Mouse (Mus musculus) MEL (cell line): Measurements from ENCODE around the gene Ripor2. TPM values are rescaled to one million over a fixed set of nuclear protein-coding genes. Genes with fewer than 3 reads are reported as not detected.

Source experiments
- DNase-seq: peaks from one replicate; pipeline ENCODE4 v3.0.0; 2011; ENCODE audit warnings: low read depth, low spot score
- H3K27ac ChIP-seq: 2 replicates; pipeline ENCODE4 v1.5.1; 2012; ENCODE audit warnings: low read depth, mild to moderate bottlenecking, control low read depth, low read length, moderate library complexity; ENCODE audit not compliant: control insufficient read depth
- H3K27me3 ChIP-seq, 2 experiments: fragments of 150-350 bp in 1 of 2; sonication (generic) in 1 of 2; 2 replicates each; pipeline ENCODE4 v1.6.1; 2012; ENCODE audit warnings: low read length in 2 of 2, mild to moderate bottlenecking in 2 of 2, improper control_type of control experiment in 1 of 2, moderate library complexity in 1 of 2; ENCODE audit not compliant: insufficient read depth in 2 of 2, control insufficient read depth in 1 of 2
- H3K36me3 ChIP-seq, 2 experiments: 2 replicates each; pipeline ENCODE4 v1.6.1; 2012 to 2014; ENCODE audit warnings: low read length in 2 of 2, improper control_type of control experiment in 1 of 2, inconsistent platforms in 1 of 2, mild to moderate bottlenecking in 1 of 2; ENCODE audit not compliant: insufficient read depth in 2 of 2, control insufficient read depth in 1 of 2
- H3K4me1 ChIP-seq, 2 experiments: fragments of 150-350 bp in 1 of 2; sonication (generic) in 1 of 2; 2 replicates each; pipeline ENCODE4 v1.6.1; 2012; ENCODE audit warnings: low read length in 2 of 2, improper control_type of control experiment in 1 of 2, mild to moderate bottlenecking in 1 of 2; ENCODE audit not compliant: insufficient read depth in 2 of 2, control insufficient read depth in 1 of 2
- H3K4me3 ChIP-seq, 2 experiments: fragments of 150-350 bp in 1 of 2; sonication (generic) in 1 of 2; 2 replicates each; pipeline ENCODE4 v1.5.1; 2012; ENCODE audit warnings: low read depth in 2 of 2, low read length in 2 of 2, mild to moderate bottlenecking in 2 of 2, moderate library complexity in 2 of 2, control low read depth in 1 of 2, improper control_type of control experiment in 1 of 2; ENCODE audit not compliant: control insufficient read depth in 1 of 2, insufficient read depth in 1 of 2
- H3K79me2 ChIP-seq: 2 replicates; pipeline ENCODE4 v1.6.1; 2012; ENCODE audit warnings: mild to moderate bottlenecking, low read length, moderate library complexity; ENCODE audit not compliant: control insufficient read depth, poor library complexity, insufficient read depth
- H3K9ac ChIP-seq: 2 replicates; pipeline ENCODE4 v1.6.1; 2012; ENCODE audit warnings: low read depth, mild to moderate bottlenecking, control low read depth, low read length, moderate library complexity; ENCODE audit not compliant: control insufficient read depth, poor library complexity, severe bottlenecking
- H3K9me3 ChIP-seq: fragments of 150-350 bp; sonication (generic); replicated peaks from 2 replicates; pipeline ENCODE4 v1.6.1; 2012; ENCODE audit warnings: mild to moderate bottlenecking, low read length, improper control_type of control experiment, moderate library complexity; ENCODE audit not compliant: insufficient read depth
- CHD1 ChIP-seq: IDR thresholded peaks from 2 replicates; pipeline ENCODE4 v1.6.1; 2012; ENCODE audit warnings: low read depth, mild to moderate bottlenecking, inconsistent platforms, low read length, improper control_type of control experiment
- CHD2 ChIP-seq: IDR thresholded peaks from 2 replicates; pipeline ENCODE4 v1.6.1; 2011; ENCODE audit warnings: low read length, improper control_type of control experiment
- ELF1 ChIP-seq: IDR thresholded peaks from 2 replicates; pipeline ENCODE4 v1.6.1; 2014; ENCODE audit warnings: low read depth, mild to moderate bottlenecking, inconsistent platforms, low read length, improper control_type of control experiment, moderate library complexity
- ETS1 ChIP-seq: IDR thresholded peaks from 2 replicates; pipeline ENCODE4 v1.6.1; 2012; ENCODE audit warnings: low read depth, mild to moderate bottlenecking, inconsistent platforms, low read length, improper control_type of control experiment, moderate library complexity
- GABPA ChIP-seq: IDR thresholded peaks from 2 replicates; pipeline ENCODE4 v1.6.1; 2012; ENCODE audit warnings: low read depth, mild to moderate bottlenecking, inconsistent platforms, low read length, improper control_type of control experiment, moderate library complexity
- HCFC1 ChIP-seq: IDR thresholded peaks from 2 replicates; pipeline ENCODE4 v1.6.1; 2012; ENCODE audit warnings: low read depth, mild to moderate bottlenecking, inconsistent platforms, low read length, improper control_type of control experiment, moderate library complexity
- JUND ChIP-seq: IDR thresholded peaks from 2 replicates; pipeline ENCODE4 v1.6.1; 2011; ENCODE audit warnings: low read depth, mild to moderate bottlenecking, improper control_type of control experiment, low read length
- MAFK ChIP-seq: IDR thresholded peaks from 2 replicates; pipeline ENCODE4 v1.6.1; 2011; ENCODE audit warnings: low read depth, mild to moderate bottlenecking, low read length, improper control_type of control experiment, borderline replicate concordance
- MAZ ChIP-seq: IDR thresholded peaks from 2 replicates; pipeline ENCODE4 v1.6.1; 2012; ENCODE audit warnings: low read depth, mild to moderate bottlenecking, inconsistent platforms, low read length, improper control_type of control experiment
- MEF2A ChIP-seq: IDR thresholded peaks from 2 replicates; pipeline ENCODE4 v1.6.1; 2014; ENCODE audit warnings: low read depth, mild to moderate bottlenecking, inconsistent platforms, low read length, improper control_type of control experiment; ENCODE audit not compliant: poor library complexity, insufficient replicate concordance, severe bottlenecking; ENCODE audit errors: extremely low read depth
- MYC ChIP-seq: IDR thresholded peaks from 2 replicates; pipeline ENCODE4 v1.6.1; 2011; ENCODE audit warnings: low read depth, mild to moderate bottlenecking, low read length, improper control_type of control experiment, moderate library complexity
- RAD21 ChIP-seq: IDR thresholded peaks from 2 replicates; pipeline ENCODE4 v1.6.1; 2011; ENCODE audit warnings: mild to moderate bottlenecking, low read depth, low read length, improper control_type of control experiment
- SIN3A ChIP-seq: IDR thresholded peaks from 2 replicates; pipeline ENCODE4 v1.6.1; 2012; ENCODE audit warnings: low read length, improper control_type of control experiment, inconsistent platforms
- TAL1 ChIP-seq: IDR thresholded peaks from 2 replicates; pipeline ENCODE4 v1.6.1; 2012; ENCODE audit warnings: mild to moderate bottlenecking, inconsistent platforms, low read length, moderate library complexity, mixed read lengths
- USF2 ChIP-seq, 2 experiments: IDR thresholded peaks; 2 replicates each; pipeline ENCODE4 v1.6.1; 2011 to 2012; ENCODE audit warnings: improper control_type of control experiment in 2 of 2, low read length in 2 of 2, borderline replicate concordance in 1 of 2, inconsistent platforms in 1 of 2, low read depth in 1 of 2, mild to moderate bottlenecking in 1 of 2; ENCODE audit not compliant: insufficient read depth in 1 of 2
- ZNF384 ChIP-seq: IDR thresholded peaks from 2 replicates; pipeline ENCODE4 v1.6.1; 2012; ENCODE audit warnings: low read depth, mild to moderate bottlenecking, inconsistent platforms, low read length, improper control_type of control experiment
- polyA plus RNA-seq, 2 experiments: library from polyadenylated mRNA; stranded (reverse) in 1 of 2; unstranded in 1 of 2; fragments of >175 nt in 1 of 2; fragments of >200 nt in 1 of 2; gene quantifications; 2 replicates each; pipeline versions ENCODE4 v1.2.1 to v1.2.4; 2012; ENCODE audit warnings: low replicate concordance in 2 of 2, low read depth in 1 of 2; ENCODE audit not compliant: insufficient read length in 2 of 2, insufficient read depth in 1 of 2, missing spikeins in 1 of 2
- total RNA-seq: library from RNA; depleted of rRNA; stranded (reverse); fragments of 300-350 nt; gene quantifications from 2 replicates; pipeline ENCODE4 v1.2.3, GENCODE M21; 2012

Ripor2 gene
- total and polyA plus RNA-seq, 3 experiments, result 13.5 to 18.5 TPM; not detected in 1

- H3K27me3 ChIP-seq, result no peaks in the 10 kb centered on the region
- H3K9ac ChIP-seq, result no peak overlapping the region
- H3K36me3 ChIP-seq, result no peaks in the 10 kb centered on the region; a peak in 1 of 4 replicates
- H3K79me2 ChIP-seq, result no peaks in the 10 kb centered on the region
- no peak overlapping the region for H3K27ac ChIP-seq
- H3K4me3 ChIP-seq, result no peak overlapping the region
- no peaks in the 10 kb centered on the region; a peak in 1 of 4 replicates for H3K4me1 ChIP-seq
- TF ChIP-seq MEF2A (no peak), MAFK (no peak), CHD1 (no peak)
- no peak for DNase-seq
- H3K9me3 ChIP-seq, result no peaks in the 10 kb centered on the region
These were observed 66.7 kb downstream of the Ripor2 start for GRCm38 (mm10) chr13:24648668-24649067.

DNA sequence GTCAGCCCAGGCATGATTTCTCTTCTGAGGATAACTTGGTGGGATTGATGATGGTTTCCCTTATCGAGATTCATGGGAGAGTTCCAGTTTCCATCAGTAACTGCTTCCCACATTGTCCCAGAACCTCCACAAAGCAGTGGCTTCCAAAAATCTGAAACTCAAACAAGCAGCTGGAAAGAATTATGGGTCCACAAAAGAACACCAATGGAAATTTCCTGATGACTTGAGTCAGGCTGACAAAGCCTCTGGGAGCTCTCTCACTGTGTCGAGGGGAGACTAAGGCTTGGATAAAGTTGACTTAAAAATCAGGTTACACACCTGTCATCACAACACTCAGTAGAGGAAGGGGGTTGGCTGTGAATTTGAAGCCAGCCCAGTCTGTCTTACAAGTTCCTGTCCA, 67.1 kb downstream of the Ripor2 start:
- H3K4me3 ChIP-seq, result no peak overlapping the region
- no peak overlapping the region for H3K27ac ChIP-seq
- no peak for DNase-seq
- no peaks in the 10 kb centered on the region for H3K27me3 ChIP-seq
- TF ChIP-seq ZNF384 (no peak), GABPA (no peak), JUND (no peak)
- TF ChIP-seq, all 39 proteins: peak for 0
- Histone ChIP-seq H3K79me2 (no peaks in the 10 kb centered on the region), H3K36me3 (no peaks in the 10 kb centered on the region; a peak in 1 of 4 replicates), H3K9ac (no peak overlapping the region), H3K9me3 (no peaks in the 10 kb centered on the region), H3K4me1 (no peaks in the 10 kb centered on the region; a peak in 1 of 4 replicates)

DNA sequence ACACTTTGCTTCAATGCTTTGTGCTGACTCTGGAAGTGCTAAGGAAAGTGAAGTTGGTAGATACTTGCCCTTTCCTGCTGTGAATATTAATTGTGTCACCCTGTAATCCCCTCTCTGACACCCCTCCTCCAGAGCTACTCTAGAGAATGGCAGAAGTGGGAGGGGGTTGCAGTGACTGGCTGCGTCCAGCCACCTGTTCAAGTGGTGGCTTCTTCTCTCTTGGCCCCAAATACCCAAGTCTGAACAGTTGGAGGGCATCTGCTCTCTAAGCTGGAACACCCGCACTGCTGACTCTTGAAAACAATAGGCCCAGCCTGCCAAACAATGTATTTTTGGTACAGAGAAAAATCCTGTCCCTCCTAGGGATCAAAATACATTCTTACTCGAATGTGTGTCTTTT, 69.0 kb downstream of the Ripor2 start:
- no peak overlapping the region for H3K9ac ChIP-seq
- no peaks in the 10 kb centered on the region; a peak in 1 of 4 replicates for H3K4me1 ChIP-seq
- no peaks in the 10 kb centered on the region for H3K79me2 ChIP-seq
- H3K4me3 ChIP-seq, result no peak overlapping the region
- H3K9me3 ChIP-seq, result no peaks in the 10 kb centered on the region
- H3K27me3 ChIP-seq, result no peaks in the 10 kb centered on the region
- no peak overlapping the region for H3K27ac ChIP-seq
- TF ChIP-seq ELF1 (no peak), USF2 (IDR thresholded peaks at IDR 0.05; ENCODE audit: borderline replicate concordance in 1 of 2, insufficient read depth in 1 of 2, low read depth in 1 of 2, low read length in 2 of 2) (no peak), RAD21 (no peak), TAL1 (no peak), SIN3A (no peak), MAZ (no peak), GABPA (no peak), MYC (no peak), ETS1 (no peak), HCFC1 (no peak), CHD2 (no peak)
- 0 out of 4 replicates have a peak, but pooled peaks cover 0 to 2% of the 10 kb centered on the region in 2 experiments for H3K36me3 ChIP-seq
- DNase-seq, result no peak
